Mouse (Mus musculus): Measurements from ENCODE around the gene Mbl1.

The Mbl1 gene

DNA sequence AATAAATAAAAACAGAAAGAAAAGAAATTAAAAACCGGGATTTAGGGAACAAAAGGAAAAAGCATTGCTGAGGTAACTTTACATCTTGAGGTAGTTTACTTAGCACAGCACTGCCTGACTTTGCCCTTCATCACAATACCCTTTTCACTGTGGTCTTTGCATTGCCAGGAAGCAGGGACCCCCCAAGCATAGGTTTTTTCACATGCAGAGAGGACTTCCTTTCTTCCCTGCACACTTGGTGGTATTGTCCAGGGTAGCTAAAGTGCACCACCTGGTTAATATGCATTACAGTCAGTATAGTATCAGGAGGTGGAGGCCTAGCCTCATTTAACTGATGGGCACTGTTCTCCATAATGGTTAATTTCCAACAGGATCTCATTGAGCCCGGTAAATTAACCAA is 38.2 kb downstream of the Mbl1 start:
- DNase-seq (ENCODE audit: low spot score): no peak

DNA sequence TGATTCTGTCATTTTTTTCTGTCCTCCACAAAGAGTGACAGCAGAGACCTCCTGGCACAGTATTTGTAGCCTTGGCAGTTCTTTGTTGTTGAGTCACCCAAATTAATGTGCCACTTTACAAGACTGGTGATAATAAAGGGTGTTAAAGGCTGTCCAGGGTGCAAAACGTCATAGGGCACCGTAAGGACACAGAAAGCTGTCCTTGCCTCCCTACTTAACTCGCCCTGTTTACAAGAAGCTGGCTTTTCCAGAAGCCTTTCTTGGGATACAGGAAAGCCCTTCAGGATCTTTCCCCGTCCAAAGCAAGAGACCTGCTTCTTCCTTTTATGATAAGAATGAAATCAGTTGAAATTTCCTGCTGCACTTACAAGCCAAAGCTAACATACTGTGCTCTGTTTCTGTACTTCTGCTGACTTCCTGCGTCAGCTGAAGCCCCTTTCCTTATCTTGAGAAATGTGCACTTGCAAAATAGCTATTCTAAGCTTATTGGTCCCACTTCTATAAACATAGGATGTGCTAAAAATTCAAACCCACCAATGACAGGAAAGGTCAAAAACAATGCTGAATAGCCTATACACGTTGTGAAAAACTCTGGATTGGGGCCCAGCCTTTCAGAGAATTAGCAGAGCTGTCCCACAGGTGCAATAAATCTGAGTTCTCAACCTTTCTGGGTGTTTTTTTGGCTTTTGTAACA is 46.9 kb downstream of the Mbl1 start:
- DNase-seq (ENCODE audit: low spot score): no peak

All from left cerebral cortex, adult 11 months (tissue).